Mouse (Mus musculus): ENCODE results near the gene Dio1. TPM values are rescaled to one million over a fixed set of nuclear protein-coding genes. Genes with fewer than 3 reads are reported as not detected.

Dio1 gene
- polyA plus RNA-seq (2016; fragmentation: Nextera tagmentation; extraction: Ambion mirVana) = not detected in 2 replicates

DNA sequence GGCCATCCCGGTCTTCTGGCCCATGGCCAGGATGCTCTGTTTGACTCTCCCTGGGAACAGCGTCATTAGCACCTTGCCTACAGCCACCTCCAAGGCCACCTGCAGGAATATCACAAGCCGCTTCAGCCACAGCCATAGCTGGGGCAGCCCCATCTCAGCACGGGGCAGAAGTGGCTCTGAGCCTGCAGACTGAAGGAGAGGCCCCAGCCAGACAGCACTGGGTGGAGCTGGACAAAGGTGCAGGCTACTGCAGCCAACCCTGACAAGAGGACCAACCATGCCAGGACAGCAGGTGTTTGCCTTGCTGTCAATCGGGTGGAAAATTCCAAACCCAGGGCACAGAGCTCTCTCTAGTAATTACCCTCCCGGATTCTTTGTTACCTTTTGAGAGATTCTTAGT, at the start of gene Dio1:
Gene Dio1 (minus strand): TSS at position 204 of the 400 bp plus-strand sequence.
- H3K4me1 ChIP-seq = peaks cover 9% of the 10 kb centered on the region
- WGBS = 78% methylated on average over 6 of the region's 6 CpGs
- H3K27ac ChIP-seq = peak within 1 kb of the TSS; percentile 26; the same call in 1 of the 2 replicates
- H3K27me3 ChIP-seq (ENCODE audit: poor library complexity, severe bottlenecking) = peaks cover 8% of the 10 kb centered on the region; the same call in 1 of the 2 replicates
- H3K4me3 ChIP-seq = no peak within 1 kb of the TSS
- H3K36me3 ChIP-seq (replicated peaks) = no peaks in the 10 kb centered on the region
- H3K9me3 ChIP-seq = no peaks in the 10 kb centered on the region
- DNase-seq (ENCODE audit: extremely low spot score, low spot score) = no peak

DNA sequence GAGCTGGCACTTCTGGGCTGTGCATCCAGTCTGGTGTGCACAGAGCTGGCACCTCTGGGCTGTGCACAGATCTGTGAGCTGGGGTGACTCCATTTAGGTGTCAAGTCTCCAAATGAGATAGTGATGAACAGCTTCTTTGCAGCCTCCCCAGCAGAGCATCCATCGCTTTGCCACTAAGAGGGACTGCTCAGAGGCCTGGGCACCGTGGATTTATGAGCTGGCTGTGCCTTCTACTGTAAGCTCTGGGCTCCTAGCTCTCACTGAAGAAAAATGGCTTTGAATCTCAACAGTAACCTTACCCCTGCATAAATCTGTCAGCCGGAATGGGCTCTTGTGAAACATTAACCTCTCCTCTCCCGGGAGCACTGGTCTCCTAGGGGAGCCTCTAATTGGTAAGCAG, 47.6 kb upstream of the Dio1 start:
- 75% methylated on average over 4 of the region's 4 CpGs for WGBS
- Histone ChIP-seq H3K27me3 (ENCODE audit: poor library complexity, severe bottlenecking) (no peaks in the 10 kb centered on the region), H3K27ac (no peak overlapping the region), H3K4me1 (no peaks in the 10 kb centered on the region), H3K4me3 (no peak overlapping the region), H3K9me3 (no peaks in the 10 kb centered on the region), H3K36me3 (replicated peaks) (0 out of 2 replicates have a peak, but pooled peaks cover 2% of the 10 kb centered on the region)
- DNase-seq (ENCODE audit: extremely low spot score, low spot score) = no peak

DNA sequence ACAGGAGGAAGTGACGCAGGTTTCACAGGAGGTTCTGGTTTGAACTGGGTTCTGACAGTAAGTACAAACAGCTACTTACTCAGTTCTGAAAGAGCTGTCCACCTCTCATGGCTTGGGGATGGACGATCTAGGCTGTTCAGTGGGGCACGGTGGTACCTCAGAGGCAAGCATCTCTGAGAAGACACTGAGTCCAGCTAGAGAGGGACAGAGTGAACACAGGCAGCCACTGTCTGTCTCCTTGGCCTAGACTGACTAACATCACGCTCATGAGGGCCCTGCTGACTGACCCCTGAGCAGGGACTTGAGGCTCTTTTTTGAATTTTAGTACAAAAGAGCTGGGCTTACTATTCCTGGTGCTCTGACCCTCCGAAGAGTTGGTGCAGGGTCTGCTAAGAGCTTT, 47.2 kb upstream of the Dio1 start:
- 93% methylated on average over 5 of the region's 5 CpGs for WGBS
- no peak overlapping the region for H3K27ac ChIP-seq
- H3K4me3 ChIP-seq = no peak overlapping the region
- H3K36me3 ChIP-seq (replicated peaks) = no peaks in the 10 kb centered on the region
- H3K4me1 ChIP-seq = no peaks in the 10 kb centered on the region
- no peaks in the 10 kb centered on the region for H3K27me3 ChIP-seq (ENCODE audit: poor library complexity, severe bottlenecking)
- no peak for DNase-seq (ENCODE audit: extremely low spot score, low spot score)
- H3K9me3 ChIP-seq = no peaks in the 10 kb centered on the region

DNA sequence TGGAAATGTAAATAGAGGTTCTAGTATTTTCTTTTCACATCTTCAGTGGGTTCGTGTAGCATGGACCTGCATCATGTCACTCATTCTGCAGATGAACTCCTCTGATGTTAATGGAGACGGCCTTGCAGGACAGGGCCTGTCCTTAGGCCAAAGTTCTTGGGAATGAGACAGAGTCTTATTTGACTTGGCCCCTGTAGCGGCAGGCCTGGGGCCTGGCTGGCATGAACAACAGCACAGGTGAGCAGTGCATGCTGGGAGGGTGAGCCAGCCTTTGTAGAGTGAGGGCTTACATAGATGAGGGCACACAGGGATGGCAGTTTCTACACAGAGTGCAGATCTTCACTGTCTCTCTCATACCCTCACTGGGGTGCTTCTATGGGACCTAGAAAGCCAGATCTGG, 46.6 kb upstream of the Dio1 start:
- Histone ChIP-seq H3K4me3 (no peak overlapping the region), H3K27ac (no peak overlapping the region), H3K36me3 (replicated peaks) (no peaks in the 10 kb centered on the region), H3K9me3 (no peaks in the 10 kb centered on the region), H3K27me3 (ENCODE audit: poor library complexity, severe bottlenecking) (no peaks in the 10 kb centered on the region), H3K4me1 (no peaks in the 10 kb centered on the region)
- DNase-seq (ENCODE audit: extremely low spot score, low spot score) = no peak
- 93% methylated on average over 3 of the region's 3 CpGs for WGBS

DNA sequence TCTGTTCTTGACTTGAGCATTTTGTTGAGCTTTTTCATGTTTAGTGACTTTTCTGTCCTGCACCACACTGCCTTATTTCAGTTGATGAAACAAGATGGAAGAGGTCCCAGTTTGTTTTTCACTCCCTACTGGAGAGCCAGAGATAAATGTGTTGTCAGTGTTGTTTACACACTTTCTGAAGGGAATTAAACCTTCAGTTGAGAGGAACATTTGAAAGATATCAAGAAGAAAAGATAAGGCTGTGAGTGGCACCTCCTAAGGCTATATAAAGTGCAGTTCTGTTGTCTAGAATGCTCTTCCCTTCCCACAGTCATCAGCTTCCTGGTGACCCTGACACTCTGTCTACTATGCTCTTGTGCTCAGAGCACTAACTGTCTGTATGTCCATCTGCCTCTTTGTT, 44.4 kb upstream of the Dio1 start:
- Histone ChIP-seq H3K27me3 (ENCODE audit: poor library complexity, severe bottlenecking) (no peaks in the 10 kb centered on the region), H3K9me3 (no peaks in the 10 kb centered on the region), H3K36me3 (replicated peaks) (0 out of 2 replicates have a peak, but pooled peaks cover 3% of the 10 kb centered on the region), H3K27ac (no peak overlapping the region), H3K4me1 (no peaks in the 10 kb centered on the region), H3K4me3 (no peak overlapping the region)
- no peak for DNase-seq (ENCODE audit: extremely low spot score, low spot score)

DNA sequence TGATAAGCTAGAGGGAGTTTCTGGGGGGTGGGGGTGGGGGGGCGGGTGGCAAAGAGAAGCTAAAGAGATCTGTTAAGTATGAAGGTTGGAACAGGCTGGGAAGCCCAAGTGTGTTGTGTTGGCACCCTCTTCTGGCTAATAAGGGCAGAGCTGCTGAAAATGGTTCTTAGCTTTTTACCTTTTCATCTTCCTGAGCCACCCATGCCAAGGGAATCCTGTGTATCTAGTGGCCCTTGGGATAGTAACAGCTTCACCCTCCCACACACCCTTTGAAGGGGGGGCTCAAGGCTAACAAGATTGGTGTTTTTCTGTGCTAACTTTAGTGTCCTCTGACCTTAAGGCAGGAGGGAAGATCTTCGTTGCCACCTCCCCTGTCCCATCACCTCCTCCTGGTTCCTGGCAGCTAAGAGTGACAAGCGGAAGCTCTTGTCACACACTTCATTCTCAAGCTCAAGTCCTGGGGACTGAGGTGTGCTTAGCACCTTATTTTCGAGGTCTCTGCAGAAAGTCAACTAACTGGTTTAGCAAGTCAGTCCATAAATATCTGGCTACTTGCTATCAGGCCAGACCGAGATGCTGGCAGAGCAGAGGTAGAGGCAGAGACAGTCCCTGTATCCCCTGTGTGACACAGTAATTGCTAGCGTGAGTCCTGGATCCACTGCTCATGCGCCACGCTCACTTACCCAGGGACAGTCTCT, 42.5 kb upstream of the Dio1 start:
- DNase-seq (ENCODE audit: extremely low spot score, low spot score) = peak; percentile 27
- H3K27ac ChIP-seq = no peak overlapping the region
- H3K27me3 ChIP-seq (ENCODE audit: poor library complexity, severe bottlenecking) = no peaks in the 10 kb centered on the region
- WGBS = 76% methylated on average over 8 of the region's 8 CpGs
- H3K4me1 ChIP-seq = no peaks in the 10 kb centered on the region
- H3K9me3 ChIP-seq = no peaks in the 10 kb centered on the region
- H3K4me3 ChIP-seq = no peak overlapping the region
- peaks cover 10% of the 10 kb centered on the region for H3K36me3 ChIP-seq (replicated peaks)

DNA sequence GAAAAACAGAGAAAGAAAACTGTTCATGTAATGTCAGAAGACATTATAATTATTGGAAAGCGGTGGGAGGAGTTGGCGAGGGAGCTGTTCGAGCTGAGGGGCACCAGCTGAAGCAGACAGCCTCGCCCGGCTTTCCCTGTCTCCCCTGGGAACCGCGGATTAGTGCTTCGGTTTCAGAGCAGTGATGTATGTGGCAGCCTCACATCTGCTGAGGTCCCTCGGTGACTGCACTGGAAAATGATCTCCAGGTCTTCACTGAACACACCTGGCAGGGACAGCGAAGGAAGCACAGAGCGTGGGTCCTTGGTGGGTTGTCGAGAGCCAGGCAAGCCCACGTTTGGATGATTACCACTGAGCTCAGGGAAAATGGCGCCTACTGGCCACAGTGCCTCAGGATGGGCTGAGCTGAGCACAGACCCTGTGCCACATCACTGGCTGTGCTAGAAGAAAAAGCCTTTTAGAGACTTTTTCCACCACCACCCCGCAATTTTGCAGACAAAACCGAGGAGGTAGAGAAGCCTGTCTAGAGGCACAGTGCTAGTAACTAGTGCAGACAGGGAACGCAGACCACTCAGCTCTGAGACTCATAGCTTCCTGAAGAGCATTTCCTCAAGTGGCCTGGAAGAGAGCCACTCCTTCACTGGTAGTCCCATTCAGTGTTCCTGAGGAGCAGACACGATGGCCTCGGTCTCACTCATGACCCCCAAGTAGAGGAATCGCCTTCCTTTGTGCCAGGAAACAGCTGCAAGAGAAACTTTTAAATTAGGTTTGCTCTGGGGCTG, 41.8 kb upstream of the Dio1 start:
- H3K27me3 ChIP-seq (ENCODE audit: poor library complexity, severe bottlenecking) = no peaks in the 10 kb centered on the region
- WGBS = 79% methylated on average over 20 of the region's 20 CpGs
- H3K36me3 ChIP-seq (replicated peaks) = peaks cover 10% of the 10 kb centered on the region
- DNase-seq (ENCODE audit: extremely low spot score, low spot score) = no peak
- no peak overlapping the region for H3K4me3 ChIP-seq
- H3K27ac ChIP-seq = no peak overlapping the region
- no peaks in the 10 kb centered on the region for H3K9me3 ChIP-seq
- H3K4me1 ChIP-seq = no peaks in the 10 kb centered on the region

DNA sequence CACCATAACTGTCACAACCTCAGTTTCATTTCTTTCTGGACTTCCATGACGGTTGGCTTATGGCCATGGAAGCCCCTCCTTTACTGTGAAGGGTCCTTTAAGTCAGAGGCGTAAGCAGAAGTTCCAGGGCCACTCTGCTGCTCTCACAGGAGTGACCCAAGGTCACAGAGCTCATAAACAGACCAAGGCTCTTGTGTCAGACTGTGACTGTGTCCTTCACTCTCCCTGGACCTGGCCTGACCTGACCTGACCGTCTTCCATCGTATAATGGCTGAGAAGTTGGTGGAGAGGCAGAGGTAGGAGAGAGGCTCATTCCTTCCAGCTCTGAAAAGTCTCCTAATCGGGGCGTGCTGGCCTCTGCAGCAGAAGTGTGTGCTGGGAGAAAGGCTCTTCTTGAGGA, 40.3 kb upstream of the Dio1 start:
- H3K36me3 ChIP-seq (replicated peaks) = peaks cover 12% of the 10 kb centered on the region
- no peak overlapping the region for H3K27ac ChIP-seq
- no peak overlapping the region for H3K4me3 ChIP-seq
- 86% methylated on average over 6 of the region's 6 CpGs for WGBS
- no peaks in the 10 kb centered on the region for H3K9me3 ChIP-seq
- DNase-seq (ENCODE audit: extremely low spot score, low spot score) = no peak
- no peaks in the 10 kb centered on the region for H3K27me3 ChIP-seq (ENCODE audit: poor library complexity, severe bottlenecking)
- H3K4me1 ChIP-seq = no peaks in the 10 kb centered on the region

DNA sequence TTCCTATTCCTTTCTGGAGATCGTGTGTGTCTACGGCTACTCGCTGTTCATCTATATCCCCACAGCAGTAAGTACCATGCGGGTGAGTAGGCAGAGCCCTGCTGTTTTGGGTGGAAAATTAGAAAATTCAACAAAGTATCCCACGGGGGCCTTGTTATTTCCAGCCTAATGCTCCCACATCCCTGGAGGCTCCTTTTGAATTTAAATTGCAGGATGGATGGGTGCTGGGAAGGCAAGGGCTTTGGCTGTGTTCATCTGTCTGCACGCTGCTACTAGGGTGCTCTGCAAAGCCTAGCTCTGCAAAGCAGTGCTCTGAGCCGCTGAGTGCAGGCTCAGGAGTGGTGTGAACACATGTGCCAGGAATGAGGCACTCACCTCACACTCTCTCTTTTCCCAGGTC, 37.6 kb upstream of the Dio1 start:
- Histone ChIP-seq H3K4me1 (peaks cover 9% of the 10 kb centered on the region), H3K4me3 (no peak overlapping the region), H3K27ac (no peak overlapping the region), H3K36me3 (replicated peaks) (peaks cover 14% of the 10 kb centered on the region), H3K9me3 (no peaks in the 10 kb centered on the region), H3K27me3 (ENCODE audit: poor library complexity, severe bottlenecking) (no peaks in the 10 kb centered on the region)
- DNase-seq (ENCODE audit: extremely low spot score, low spot score) = no peak
- 79% methylated on average over 7 of the region's 7 CpGs for WGBS

DNA sequence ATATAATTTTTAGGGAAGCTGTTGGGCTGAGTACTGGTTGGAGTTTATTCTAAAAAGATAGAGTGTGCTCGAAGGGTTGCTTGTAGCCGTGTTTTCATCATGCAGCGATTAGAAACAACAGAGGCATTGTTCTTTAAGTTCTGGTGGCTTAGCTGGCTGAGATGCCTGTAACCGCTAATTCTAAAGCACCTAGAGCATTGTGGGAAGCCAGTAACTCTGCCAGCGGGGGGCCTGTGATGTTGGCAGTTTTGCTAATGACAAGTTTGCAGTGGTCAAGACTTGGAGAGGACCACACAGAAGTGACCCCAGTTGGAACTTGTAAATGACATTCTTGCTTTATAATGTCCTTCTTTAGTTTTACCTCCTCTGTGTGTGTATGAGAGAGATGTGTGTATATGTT, 34.4 kb upstream of the Dio1 start:
- no peak for DNase-seq (ENCODE audit: extremely low spot score, low spot score)
- no peak overlapping the region for H3K27ac ChIP-seq

DNA sequence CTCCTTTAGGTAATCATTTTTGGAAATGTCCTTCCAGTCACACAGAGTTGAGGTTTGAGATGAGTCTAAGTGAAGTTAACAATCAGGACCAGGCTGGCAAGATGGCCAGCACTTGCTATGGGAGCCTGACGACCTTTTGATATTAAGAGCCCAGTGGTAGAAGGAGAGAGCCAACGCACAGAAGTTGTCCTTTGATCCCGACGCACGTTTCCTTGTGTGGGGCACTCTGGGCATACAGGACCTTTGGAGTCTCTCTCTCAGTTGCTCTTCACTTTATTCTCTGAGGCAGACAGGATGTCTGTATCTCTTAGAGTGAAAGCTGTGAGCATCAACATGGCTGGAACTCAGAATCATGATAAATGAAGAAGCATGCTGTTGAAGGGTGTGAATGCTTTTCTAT, 30.5 kb upstream of the Dio1 start:
- Histone ChIP-seq H3K36me3 (replicated peaks) (peaks cover 8% of the 10 kb centered on the region; the same call in 1 of the 2 replicates), H3K4me1 (peaks cover 9% of the 10 kb centered on the region), H3K27ac (no peak overlapping the region), H3K4me3 (no peak overlapping the region), H3K27me3 (ENCODE audit: poor library complexity, severe bottlenecking) (no peaks in the 10 kb centered on the region), H3K9me3 (0 out of 2 replicates have a peak, but pooled peaks cover 3% of the 10 kb centered on the region)
- WGBS = 91% methylated on average over 5 of the region's 5 CpGs
- DNase-seq (ENCODE audit: extremely low spot score, low spot score) = no peak

More for the DNA sequence above, 34.4 kb upstream of the Dio1 start:
- H3K4me1 ChIP-seq = peaks cover 9% of the 10 kb centered on the region
- no peak overlapping the region for H3K4me3 ChIP-seq
- H3K9me3 ChIP-seq = no peaks in the 10 kb centered on the region
- H3K36me3 ChIP-seq (replicated peaks) = peaks cover 12% of the 10 kb centered on the region
- H3K27me3 ChIP-seq (ENCODE audit: poor library complexity, severe bottlenecking) = no peaks in the 10 kb centered on the region
- 38% methylated on average over 5 of the region's 5 CpGs for WGBS

DNA sequence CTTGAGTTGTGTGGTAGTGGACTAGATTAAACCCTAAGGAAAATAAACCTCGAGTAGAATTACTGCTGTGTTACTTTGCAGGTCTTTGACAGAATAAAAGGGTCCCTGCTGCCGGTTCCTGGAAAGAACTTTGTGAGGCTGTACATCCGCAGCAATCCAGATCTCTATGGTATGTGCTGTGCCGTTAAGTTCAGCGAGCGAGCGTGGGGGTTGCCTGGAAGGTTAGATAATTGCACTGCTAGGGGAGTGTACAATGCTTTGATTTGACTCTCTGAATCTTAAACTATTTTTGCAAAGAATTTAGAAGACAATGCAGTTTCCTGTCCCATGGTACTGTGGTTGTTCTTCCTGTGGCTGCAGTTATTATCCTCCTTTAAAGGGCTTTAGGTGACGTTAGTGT, 29.4 kb upstream of the Dio1 start:
- WGBS = 84% methylated on average over 8 of the region's 8 CpGs
- no peak overlapping the region for H3K27ac ChIP-seq
- peaks cover 5% of the 10 kb centered on the region; the same call in 1 of the 2 replicates for H3K36me3 ChIP-seq (replicated peaks)
- H3K9me3 ChIP-seq = 0 out of 2 replicates have a peak, but pooled peaks cover 3% of the 10 kb centered on the region
- peaks cover 5% of the 10 kb centered on the region for H3K4me1 ChIP-seq
- DNase-seq (ENCODE audit: extremely low spot score, low spot score) = no peak
- no peak overlapping the region for H3K4me3 ChIP-seq
- no peaks in the 10 kb centered on the region for H3K27me3 ChIP-seq (ENCODE audit: poor library complexity, severe bottlenecking)

DNA sequence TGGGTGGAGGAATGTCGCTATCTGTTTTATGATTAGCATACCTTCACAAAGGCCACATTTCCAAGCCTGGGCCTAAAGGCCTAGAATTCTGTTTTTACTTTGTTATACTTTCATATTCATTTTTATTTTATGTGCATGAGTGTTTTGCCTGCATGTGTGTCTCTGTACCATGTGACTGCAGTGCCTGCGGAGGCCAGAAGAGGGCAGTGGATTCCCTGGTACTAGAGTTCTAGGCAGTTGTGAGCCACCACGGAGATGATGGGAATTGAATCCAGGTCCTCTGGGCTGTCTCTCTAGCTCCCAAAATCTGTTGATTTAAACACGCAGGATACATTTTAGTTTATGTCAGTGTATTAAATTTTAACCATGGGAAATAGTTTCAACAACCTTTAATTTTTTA, 26.5 kb upstream of the Dio1 start:
- no peaks in the 10 kb centered on the region for H3K27me3 ChIP-seq (ENCODE audit: poor library complexity, severe bottlenecking)
- DNase-seq (ENCODE audit: extremely low spot score, low spot score) = no peak

More for the DNA sequence above, 26.5 kb upstream of the Dio1 start:
- Histone ChIP-seq H3K36me3 (replicated peaks) (0 out of 2 replicates have a peak, but pooled peaks cover 5% of the 10 kb centered on the region), H3K4me1 (no peaks in the 10 kb centered on the region), H3K4me3 (no peak overlapping the region), H3K27ac (no peak overlapping the region), H3K9me3 (0 out of 2 replicates have a peak, but pooled peaks cover 3% of the 10 kb centered on the region)
- 90% methylated on average over 4 of the region's 4 CpGs for WGBS
